Comparison of ENCODE assay signal across 20 mouse cellular contexts in the genomic region with DNA sequence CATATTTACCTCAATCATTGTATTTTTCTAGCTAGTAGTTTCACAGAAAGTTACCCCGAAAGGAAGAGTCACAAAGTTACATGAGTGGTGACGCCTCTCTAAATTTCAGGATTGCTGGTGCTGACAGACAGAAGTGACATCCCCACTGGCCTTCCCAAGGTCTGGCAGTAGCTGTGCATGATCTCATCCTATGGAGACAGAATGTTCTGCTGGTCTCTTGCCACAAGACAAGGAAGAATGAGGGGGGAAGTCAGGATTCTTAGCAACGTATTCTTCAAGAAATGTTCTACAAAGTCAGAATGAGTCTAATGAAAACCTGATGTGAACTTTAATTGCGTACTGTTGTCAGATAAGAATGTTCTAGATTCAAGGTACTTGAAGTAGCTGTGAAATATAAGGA.
"Had no signal": no experiment of that assay in that cellular context is flagged by ENCODE, and none has a peak within 500 bp of the region (broad histone marks: within the 10 kb centered on the region; RNA-seq: fewer than 3 reads in every experiment).

No protein-coding gene starts in this region.

- H3K9ac ChIP-seq: liver, embryonic 14.5 days; lung, embryonic 14.5 days; midbrain, embryonic 12.5 days; neural tube, embryonic 13.5 days; neural tube, embryonic 15.5 days; stomach, embryonic 15.5 days had no signal

- H3K4me2 ChIP-seq: lung, embryonic 14.5 days; midbrain, embryonic 12.5 days; neural tube, embryonic 13.5 days; neural tube, embryonic 15.5 days; stomach, embryonic 15.5 days had no signal

- H3K27me3 ChIP-seq: midbrain, embryonic 12.5 days; neural tube, embryonic 13.5 days; neural tube, embryonic 15.5 days; stomach, embryonic 15.5 days had no signal

- ATAC-seq: midbrain, embryonic 16.5 days had no signal

- H3K27ac ChIP-seq: liver, embryonic 14.5 days; midbrain, embryonic 10.5 days; midbrain, embryonic 12.5 days; neural tube, embryonic 13.5 days; neural tube, embryonic 15.5 days; stomach, embryonic 15.5 days; stomach, postnatal 0 days had no signal

- H3K36me3 ChIP-seq: midbrain, embryonic 10.5 days; midbrain, embryonic 12.5 days; neural tube, embryonic 13.5 days; neural tube, embryonic 15.5 days; stomach, embryonic 15.5 days had no signal

- DNase-seq: lung, adult 18-20 months; lung, embryonic 14.5 days; lung, postnatal 4 days; midbrain, embryonic 14.5 days; retina, postnatal 1 day; right cerebral cortex, adult 18-20 months; right cerebral cortex, postnatal 25 days; right cerebral cortex, postnatal 4 days; thymus, adult 2 months; thymus, postnatal 25 days; thymus, postnatal 4 days had no signal

- H3K4me3 ChIP-seq: midbrain, embryonic 10.5 days; midbrain, embryonic 12.5 days; myocyte; neural tube, embryonic 13.5 days; neural tube, embryonic 15.5 days; stomach, embryonic 15.5 days had no signal

- H3K4me1 ChIP-seq: midbrain, embryonic 10.5 days; midbrain, embryonic 12.5 days; neural tube, embryonic 13.5 days; neural tube, embryonic 15.5 days; stomach, embryonic 15.5 days had no signal

- H3K9me3 ChIP-seq: midbrain, embryonic 10.5 days; midbrain, embryonic 12.5 days; neural tube, embryonic 13.5 days; neural tube, embryonic 15.5 days; stomach, embryonic 15.5 days had no signal
